Mouse (Mus musculus) kidney, adult 10 weeks (tissue): ENCODE measurements around the gene Polr1d. TPM values are rescaled to one million over a fixed set of nuclear protein-coding genes. Genes with fewer than 3 reads are reported as not detected.

Experiments
- polyA plus RNA-seq: library from polyadenylated mRNA; stranded (reverse); fragments of 350-450 nt; fragmentation: Illumina TruSeq; extraction: RNeasy Lipid Tissue Mini Kit (QIAGEN cat#74804); gene quantifications from one replicate; pipeline ENCODE4 v1.2.3, GENCODE M21; 2014; ENCODE audit warnings: low read depth, low replicate concordance

Polr1d gene
- polyA plus RNA-seq, result 103 TPM

GRCm38 (mm10) chr5:147076799-147077165 lies at the start of gene Polr1d:
Gene Polr1d (plus strand): TSS chr5:147077050.

GRCm38 (mm10) chr5:147076026-147076798 lies 638 bp upstream of the Polr1d start, which contains the start of gene Lnx2:
Gene Lnx2 (minus strand): TSS chr5:147076586.

Other genes starting within 250 kb of the Polr1d start
- gene Rpl21, start 244.2 kb upstream of the Polr1d start, polyA plus RNA-seq, result 268 TPM
- 3.6 TPM for gene Rasl11a, start 232.0 kb upstream of the Polr1d start, polyA plus RNA-seq
- gene Gtf3a, start 128.4 kb upstream of the Polr1d start, polyA plus RNA-seq, result 25.1 TPM
- 42.2 TPM for gene Mtif3, start 113.2 kb upstream of the Polr1d start, polyA plus RNA-seq
- gene Lnx2, start 464 bp upstream of the Polr1d start, polyA plus RNA-seq, result 11.0 TPM
- not detected for gene Gsx1, start 111.6 kb downstream of the Polr1d start, polyA plus RNA-seq
- not detected for gene Pdx1, start 192.9 kb downstream of the Polr1d start, polyA plus RNA-seq
- not detected for gene Cdx2, start 230.2 kb downstream of the Polr1d start, polyA plus RNA-seq
- not detected for gene Urad, start 245.4 kb downstream of the Polr1d start, polyA plus RNA-seq